Mouse (Mus musculus): ENCODE data around the gene Tmem181a. TPM values are rescaled to one million over a fixed set of nuclear protein-coding genes. Genes with fewer than 3 reads are reported as not detected.
"Not testable (repeated sequence)": the region's sequence is repeated elsewhere in the genome, so short reads cannot be mapped to it uniquely, and the experiment has no call there.

Tmem181a gene
- polyA plus RNA-seq (2012; rRNA removed) (23.9 and 24.2 TPM in 2 replicates), polyA plus RNA-seq (2014; fragmentation: Nextera tagmentation; extraction: Ambion mirVana) (21.1 and 24.2 TPM in 2 replicates)

GRCm38 (mm10) chr17:6256400-6257069, at the start of gene Tmem181a:
Gene Tmem181a (plus strand): TSS chr17:6256860.
- not testable (repeated sequence) for H3K9ac ChIP-seq (ENCODE audit: low read depth, low read length, severe bottlenecking); ATAC-seq (ENCODE audit: low FRiP score, low read depth); H3K27me3 ChIP-seq (ENCODE audit: control insufficient read depth, insufficient read depth, low read length); H3K9me3 ChIP-seq (ENCODE audit: control insufficient read depth, low read length); DNase-seq (ENCODE audit: low spot score); H3K27ac ChIP-seq (replicated peaks; ENCODE audit: low read depth, low read length); H3K4me1 ChIP-seq (ENCODE audit: control insufficient read depth, insufficient read depth, low read length); H3K4me3 ChIP-seq (replicated peaks; ENCODE audit: low read length); H3K36me3 ChIP-seq (ENCODE audit: control insufficient read depth, insufficient read depth, low read length)
- 0% methylated on average over 4 of the region's 51 CpGs for WGBS
- peak within 1 kb of the TSS; percentile 34; the same call in 1 of the 2 replicates for H3K4me2 ChIP-seq (replicated peaks; ENCODE audit: low read depth, low read length, severe bottlenecking)

- Histone ChIP-seq H3K36me3 (ENCODE audit: control insufficient read depth, insufficient read depth, low read length) (peaks cover 62% of the 10 kb centered on the region), H3K9me3 (ENCODE audit: control insufficient read depth, low read length) (no peaks in the 10 kb centered on the region), H3K4me1 (ENCODE audit: control insufficient read depth, insufficient read depth, low read length) (no peaks in the 10 kb centered on the region), H3K4me2 (replicated peaks; ENCODE audit: low read depth, low read length, severe bottlenecking) (no peak overlapping the region), H3K4me3 (replicated peaks; ENCODE audit: low read length) (no peak overlapping the region), H3K27me3 (ENCODE audit: control insufficient read depth, insufficient read depth, low read length) (no peaks in the 10 kb centered on the region), H3K9ac (ENCODE audit: low read depth, low read length, severe bottlenecking) (no peak overlapping the region), H3K27ac (replicated peaks; ENCODE audit: low read depth, low read length) (no peak overlapping the region)
- DNase-seq (ENCODE audit: low spot score) (no peak), ATAC-seq (ENCODE audit: low FRiP score, low read depth) (no peak)
- 92% methylated on average over 1 of the region's 1 CpGs for WGBS
- TF ChIP-seq POLR2A (IDR thresholded peaks at IDR 0.05; ENCODE audit: borderline replicate concordance, extremely low read depth, insufficient read depth, insufficient read length) = no peak
These were observed 44.9 kb upstream of the Tmem181a start for GRCm38 (mm10) chr17:6211721-6212120.

GRCm38 (mm10) chr17:6215640-6216039, 41.0 kb upstream of the Tmem181a start:
- no peak for DNase-seq (ENCODE audit: low spot score)
- H3K27ac ChIP-seq (replicated peaks; ENCODE audit: low read depth, low read length) = no peak overlapping the region
- WGBS = 77% methylated on average over 4 of the region's 4 CpGs
- H3K9me3 ChIP-seq (ENCODE audit: control insufficient read depth, low read length) = no peaks in the 10 kb centered on the region
- H3K36me3 ChIP-seq (ENCODE audit: control insufficient read depth, insufficient read depth, low read length) = peaks cover 44% of the 10 kb centered on the region
- H3K4me3 ChIP-seq (replicated peaks; ENCODE audit: low read length) = no peak overlapping the region
- no peak for TF ChIP-seq POLR2A (IDR thresholded peaks at IDR 0.05; ENCODE audit: borderline replicate concordance, extremely low read depth, insufficient read depth, insufficient read length)
- H3K9ac ChIP-seq (ENCODE audit: low read depth, low read length, severe bottlenecking) = no peak overlapping the region
- no peaks in the 10 kb centered on the region for H3K4me1 ChIP-seq (ENCODE audit: control insufficient read depth, insufficient read depth, low read length)
- ATAC-seq (ENCODE audit: low FRiP score, low read depth) = no peak
- no peak overlapping the region for H3K4me2 ChIP-seq (replicated peaks; ENCODE audit: low read depth, low read length, severe bottlenecking)
- no peaks in the 10 kb centered on the region for H3K27me3 ChIP-seq (ENCODE audit: control insufficient read depth, insufficient read depth, low read length)

GRCm38 (mm10) chr17:6216514-6216913, 40.1 kb upstream of the Tmem181a start:
- peaks cover 44% of the 10 kb centered on the region for H3K36me3 ChIP-seq (ENCODE audit: control insufficient read depth, insufficient read depth, low read length)
- H3K27me3 ChIP-seq (ENCODE audit: control insufficient read depth, insufficient read depth, low read length) = no peaks in the 10 kb centered on the region
- DNase-seq (ENCODE audit: low spot score) (no peak), ATAC-seq (ENCODE audit: low FRiP score, low read depth) (no peak)
- H3K9me3 ChIP-seq (ENCODE audit: control insufficient read depth, low read length) = no peaks in the 10 kb centered on the region
- H3K9ac ChIP-seq (ENCODE audit: low read depth, low read length, severe bottlenecking) = no peak overlapping the region
- no peak for TF ChIP-seq POLR2A (IDR thresholded peaks at IDR 0.05; ENCODE audit: borderline replicate concordance, extremely low read depth, insufficient read depth, insufficient read length)
- no peak overlapping the region for H3K27ac ChIP-seq (replicated peaks; ENCODE audit: low read depth, low read length)
- H3K4me1 ChIP-seq (ENCODE audit: control insufficient read depth, insufficient read depth, low read length) = no peaks in the 10 kb centered on the region
- H3K4me3 ChIP-seq (replicated peaks; ENCODE audit: low read length) = no peak overlapping the region
- H3K4me2 ChIP-seq (replicated peaks; ENCODE audit: low read depth, low read length, severe bottlenecking) = no peak overlapping the region
- WGBS = 90% methylated on average over 10 of the region's 10 CpGs

- H3K9ac ChIP-seq (ENCODE audit: low read depth, low read length, severe bottlenecking); H3K4me2 ChIP-seq (replicated peaks; ENCODE audit: low read depth, low read length, severe bottlenecking); H3K4me3 ChIP-seq (replicated peaks; ENCODE audit: low read length); H3K4me1 ChIP-seq (ENCODE audit: control insufficient read depth, insufficient read depth, low read length); H3K9me3 ChIP-seq (ENCODE audit: control insufficient read depth, low read length); H3K27me3 ChIP-seq (ENCODE audit: control insufficient read depth, insufficient read depth, low read length); DNase-seq (ENCODE audit: low spot score); H3K36me3 ChIP-seq (ENCODE audit: control insufficient read depth, insufficient read depth, low read length); ATAC-seq (ENCODE audit: low FRiP score, low read depth); H3K27ac ChIP-seq (replicated peaks; ENCODE audit: low read depth, low read length): not testable (repeated sequence)
- no CpG with 5 or more reads among the region's 7 CpGs for whole genome bisulfite sequencing
These were observed 24.0 kb upstream of the Tmem181a start for GRCm38 (mm10) chr17:6232633-6233032.

- DNase-seq (ENCODE audit: low spot score); H3K4me2 ChIP-seq (replicated peaks; ENCODE audit: low read depth, low read length, severe bottlenecking); H3K27me3 ChIP-seq (ENCODE audit: control insufficient read depth, insufficient read depth, low read length); H3K9me3 ChIP-seq (ENCODE audit: control insufficient read depth, low read length); H3K4me3 ChIP-seq (replicated peaks; ENCODE audit: low read length); H3K4me1 ChIP-seq (ENCODE audit: control insufficient read depth, insufficient read depth, low read length); H3K36me3 ChIP-seq (ENCODE audit: control insufficient read depth, insufficient read depth, low read length); ATAC-seq (ENCODE audit: low FRiP score, low read depth); H3K9ac ChIP-seq (ENCODE audit: low read depth, low read length, severe bottlenecking); H3K27ac ChIP-seq (replicated peaks; ENCODE audit: low read depth, low read length): not testable (repeated sequence)
- 100% methylated on average over 1 of the region's 1 CpGs for WGBS
These were observed 5.4 kb upstream of the Tmem181a start for GRCm38 (mm10) chr17:6251298-6251697.

- not testable (repeated sequence) for DNase-seq (ENCODE audit: low spot score); ATAC-seq (ENCODE audit: low FRiP score, low read depth)
These were observed 403 bp downstream of the Tmem181a start for GRCm38 (mm10) chr17:6257070-6257456.

More at GRCm38 (mm10) chr17:6257070-6257456, 403 bp downstream of the Tmem181a start:
- H3K4me1 ChIP-seq (ENCODE audit: control insufficient read depth, insufficient read depth, low read length); H3K27ac ChIP-seq (replicated peaks; ENCODE audit: low read depth, low read length); H3K36me3 ChIP-seq (ENCODE audit: control insufficient read depth, insufficient read depth, low read length); H3K27me3 ChIP-seq (ENCODE audit: control insufficient read depth, insufficient read depth, low read length); H3K9me3 ChIP-seq (ENCODE audit: control insufficient read depth, low read length); H3K9ac ChIP-seq (ENCODE audit: low read depth, low read length, severe bottlenecking); H3K4me3 ChIP-seq (replicated peaks; ENCODE audit: low read length): not testable (repeated sequence)
- peak overlapping the region; percentile 34; the same call in 1 of the 2 replicates for H3K4me2 ChIP-seq (replicated peaks; ENCODE audit: low read depth, low read length, severe bottlenecking)
- WGBS = 0% methylated on average over 2 of the region's 20 CpGs
